In the genomic region with DNA sequence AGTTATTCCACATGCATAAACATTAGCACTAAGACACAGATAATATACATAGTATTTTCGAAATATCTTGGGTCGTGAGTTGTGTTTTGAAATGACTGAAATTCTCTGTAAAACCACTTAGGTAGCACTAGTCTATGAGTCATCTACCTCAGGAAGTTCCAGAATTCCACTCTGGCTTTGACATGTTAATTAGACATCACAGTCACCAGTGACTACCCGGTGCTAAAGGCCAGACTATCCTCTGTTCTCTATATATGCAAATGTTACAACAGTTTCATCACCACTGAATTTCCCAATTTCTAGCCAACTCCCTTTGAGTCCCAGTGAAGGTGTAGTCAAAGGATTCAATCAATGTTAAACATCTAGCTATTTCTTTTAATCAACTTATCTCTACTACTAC, we compare ENCODE assay signal across 25 mouse cellular contexts.
DNase-seq lines count a peak whose midpoint lies in the region; ATAC-seq and TF ChIP-seq lines count a peak whose summit lies in the region.
"Had no signal": no experiment of that assay in that cellular context is flagged by ENCODE, and none has a peak within 500 bp of the region (broad histone marks: within the 10 kb centered on the region; RNA-seq: fewer than 3 reads in every experiment).

No protein-coding gene starts in this region.

- ATAC-seq in midbrain, embryonic 11.5 days (ENCODE audit: low FRiP score), result no peak
- ATAC-seq in midbrain, embryonic 16.5 days, result no peak
- ATAC-seq in activated CD4-positive, CD25-positive, alpha-beta regulatory T cell, adult 4 months, result peak; percentile 49
- no peak for ATAC-seq in megakaryocyte, adult 5-6 weeks (ENCODE audit: poor library complexity, severe bottlenecking)
- ATAC-seq: intestine, embryonic 15.5 days; liver, embryonic 12.5 days; midbrain, embryonic 15.5 days had no signal

- no peak overlapping the region for H3K9ac ChIP-seq in midbrain, embryonic 11.5 days (ENCODE audit: low read length)
- H3K9ac ChIP-seq in midbrain, embryonic 16.5 days (ENCODE audit: low read depth, low read length), result no peak overlapping the region
- H3K9ac ChIP-seq: embryonic facial prominence, embryonic 12.5 days; hindbrain, embryonic 14.5 days; intestine, embryonic 15.5 days; liver, embryonic 12.5 days; midbrain, embryonic 15.5 days had no signal

- no peaks in the 10 kb centered on the region for H3K36me3 ChIP-seq in midbrain, embryonic 11.5 days (ENCODE audit: control insufficient read depth, insufficient read depth, low read length)
- H3K36me3 ChIP-seq in midbrain, embryonic 16.5 days (ENCODE audit: control insufficient read depth, insufficient read depth, low read length), result no peaks in the 10 kb centered on the region
- H3K36me3 ChIP-seq in myocyte (ENCODE audit: control insufficient read depth, insufficient read depth), result no peaks in the 10 kb centered on the region
- H3K36me3 ChIP-seq: embryonic facial prominence, embryonic 12.5 days; intestine, embryonic 15.5 days; limb, embryonic 10.5 days; liver, embryonic 12.5 days; midbrain, embryonic 15.5 days had no signal

- H3K27ac ChIP-seq in midbrain, embryonic 11.5 days (ENCODE audit: low read depth, low read length), result no peak overlapping the region
- no peak overlapping the region for H3K27ac ChIP-seq in midbrain, embryonic 16.5 days (ENCODE audit: low read length)
- H3K27ac ChIP-seq: embryonic facial prominence, embryonic 12.5 days; hindbrain, embryonic 14.5 days; intestine, embryonic 15.5 days; limb, embryonic 10.5 days; liver, embryonic 12.5 days; midbrain, embryonic 15.5 days; stomach, postnatal 0 days had no signal

- H3K4me3 ChIP-seq in midbrain, embryonic 11.5 days (ENCODE audit: low read depth, low read length), result no peak overlapping the region
- no peak overlapping the region for H3K4me3 ChIP-seq in midbrain, embryonic 16.5 days (ENCODE audit: low read depth, low read length)
- H3K4me3 ChIP-seq in myocyte, result no peak overlapping the region
- H3K4me3 ChIP-seq: embryonic facial prominence, embryonic 12.5 days; intestine, embryonic 15.5 days; limb, embryonic 10.5 days; liver, embryonic 12.5 days; midbrain, embryonic 15.5 days had no signal

- peak; percentile 59 for DNase-seq in midbrain, embryonic 11.5 days (ENCODE audit: low spot score, missing footprints)
- peak; percentile 25 for DNase-seq in ES-CJ7 (ENCODE audit: low read depth, low spot score)
- DNase-seq in adrenal gland, adult 8-10 months, result no peak
- no peak for DNase-seq in retina, postnatal 1 day
- DNase-seq: adrenal gland, postnatal 10 days; cerebellum, adult 2 months; cerebellum, postnatal 25 days; gastrocnemius, postnatal 10 days; heart, postnatal 4 days; kidney, adult 9 months; kidney, postnatal 14 days; lung, adult 2 months; lung, postnatal 14 days; thymus, adult 2 months had no signal

- no peak for TF ChIP-seq POLR2A in myocyte (IDR thresholded peaks at IDR 0.05; ENCODE audit: insufficient read length, low read depth)

- no peak overlapping the region for H3K4me2 ChIP-seq in midbrain, embryonic 11.5 days
- no peak overlapping the region for H3K4me2 ChIP-seq in midbrain, embryonic 16.5 days (ENCODE audit: low read length)
- H3K4me2 ChIP-seq in myocyte (ENCODE audit: low read depth), result peak overlapping the region; percentile 8
- H3K4me2 ChIP-seq: embryonic facial prominence, embryonic 12.5 days; hindbrain, embryonic 14.5 days; intestine, embryonic 15.5 days; liver, embryonic 12.5 days; midbrain, embryonic 15.5 days had no signal

- H3K79me2 ChIP-seq in myocyte (ENCODE audit: control insufficient read depth, insufficient read depth), result no peaks in the 10 kb centered on the region

- 87% methylated on average over 3 of the region's 3 CpGs for WGBS in midbrain, embryonic 11.5 days
- 78% methylated on average over 3 of the region's 3 CpGs for WGBS in midbrain, embryonic 16.5 days

- no peak overlapping the region for H3ac ChIP-seq in myocyte (ENCODE audit: control insufficient read depth, insufficient read length)

- no peaks in the 10 kb centered on the region for H3K27me3 ChIP-seq in midbrain, embryonic 11.5 days (ENCODE audit: control insufficient read depth, insufficient read depth, low read length)
- H3K27me3 ChIP-seq in midbrain, embryonic 16.5 days (ENCODE audit: control insufficient read depth, insufficient read depth, low read depth, low read length), result no peaks in the 10 kb centered on the region
- H3K27me3 ChIP-seq in myocyte (ENCODE audit: control insufficient read depth, insufficient read depth, insufficient read length), result no peaks in the 10 kb centered on the region
- H3K27me3 ChIP-seq: embryonic facial prominence, embryonic 12.5 days; intestine, embryonic 15.5 days; liver, embryonic 12.5 days; midbrain, embryonic 15.5 days had no signal

- no peaks in the 10 kb centered on the region for H3K4me1 ChIP-seq in midbrain, embryonic 11.5 days (ENCODE audit: control insufficient read depth, insufficient read depth, low read length)
- H3K4me1 ChIP-seq in midbrain, embryonic 16.5 days (ENCODE audit: control insufficient read depth, insufficient read depth, low read length), result no peaks in the 10 kb centered on the region
- H3K4me1 ChIP-seq: embryonic facial prominence, embryonic 12.5 days; intestine, embryonic 15.5 days; limb, embryonic 10.5 days; liver, embryonic 12.5 days; midbrain, embryonic 15.5 days had no signal

- H3K9me3 ChIP-seq in midbrain, embryonic 11.5 days (ENCODE audit: control insufficient read depth, low read length), result no peaks in the 10 kb centered on the region
- H3K9me3 ChIP-seq in midbrain, embryonic 16.5 days (replicated peaks; ENCODE audit: control insufficient read depth, low read length, poor library complexity, severe bottlenecking), result no peaks in the 10 kb centered on the region
- H3K9me3 ChIP-seq: embryonic facial prominence, embryonic 12.5 days; intestine, embryonic 15.5 days; limb, embryonic 10.5 days; liver, embryonic 12.5 days; midbrain, embryonic 15.5 days had no signal

TF ChIP-seq in myocyte, 11 proteins besides CTCF, POLR2A, EP300 and RAD21:
- TF ChIP-seq E2F4 (IDR thresholded peaks at IDR 0.05; ENCODE audit: insufficient read depth) (no peak), SRF (IDR thresholded peaks at IDR 0.05; ENCODE audit: control insufficient read depth, insufficient read length, low read depth) (no peak), CEBPB (IDR thresholded peaks at IDR 0.05; ENCODE audit: insufficient read depth, poor library complexity, severe bottlenecking) (0 out of 2 replicates have a peak, but pooled peaks have one; percentile 11), POLR2AphosphoS2 (IDR thresholded peaks at IDR 0.05; ENCODE audit: insufficient read length, low read depth) (no peak), USF1 (IDR thresholded peaks at IDR 0.05; ENCODE audit: low read depth) (no peak), MAX (IDR thresholded peaks at IDR 0.05; ENCODE audit: low read depth) (no peak), MYOD1 (IDR thresholded peaks at IDR 0.05; ENCODE audit: control insufficient read depth in 1 of 3, insufficient read length in 2 of 3, low read depth in 2 of 3) (no peak), REST (IDR thresholded peaks at IDR 0.05; ENCODE audit: insufficient read depth, insufficient read length) (no peak)
TF ChIP-seq in myocyte: peak in this region for 1.

Comparison
In these comparisons a context has a peak if more than half of its experiments do, and no peak if none do; other contexts are left out.
1. DNase-seq: peak in midbrain, embryonic 11.5 days (single experiment) and ES-CJ7 (single experiment); none in adrenal gland, adult 8-10 months (single experiment) and retina, postnatal 1 day (single experiment).